Mouse (Mus musculus) stomach, adult 2 months (tissue): ENCODE results near the gene 4930522H14Rik. TPM values are rescaled to one million over a fixed set of nuclear protein-coding genes. Genes with fewer than 3 reads are reported as not detected.

Experiments used
- polyA plus RNA-seq: library from polyadenylated mRNA; depleted of rRNA; stranded (reverse); fragments of >200 nt; gene quantifications from 2 replicates; pipeline ENCODE4 v1.2.3, GENCODE M21; 2012; rRNA removed

Gene 4930522H14Rik
- polyA plus RNA-seq = not detected in 2 replicates

DNA sequence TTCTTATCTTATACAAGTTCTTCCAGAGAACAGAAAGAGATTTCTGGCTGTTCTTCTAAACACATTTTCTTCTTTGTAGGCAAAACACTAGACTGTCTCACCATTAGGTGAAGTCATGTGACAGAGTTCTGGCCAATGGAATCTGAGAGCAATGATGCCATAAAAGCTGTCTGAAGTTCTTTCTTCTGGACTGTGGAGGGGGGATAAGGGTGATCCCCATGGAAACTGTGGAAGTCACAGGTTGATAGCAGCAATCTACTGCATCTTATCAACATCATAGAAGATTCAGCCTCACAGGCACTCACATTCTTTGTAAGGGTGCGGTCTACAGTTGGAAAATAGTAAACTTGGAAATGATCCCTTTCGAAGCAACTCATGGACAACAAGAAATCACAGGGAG is at the start of gene 4930522H14Rik:
Gene 4930522H14Rik, minus strand, starts transcription at position 187 of the 400 bp plus-strand sequence.

DNA sequence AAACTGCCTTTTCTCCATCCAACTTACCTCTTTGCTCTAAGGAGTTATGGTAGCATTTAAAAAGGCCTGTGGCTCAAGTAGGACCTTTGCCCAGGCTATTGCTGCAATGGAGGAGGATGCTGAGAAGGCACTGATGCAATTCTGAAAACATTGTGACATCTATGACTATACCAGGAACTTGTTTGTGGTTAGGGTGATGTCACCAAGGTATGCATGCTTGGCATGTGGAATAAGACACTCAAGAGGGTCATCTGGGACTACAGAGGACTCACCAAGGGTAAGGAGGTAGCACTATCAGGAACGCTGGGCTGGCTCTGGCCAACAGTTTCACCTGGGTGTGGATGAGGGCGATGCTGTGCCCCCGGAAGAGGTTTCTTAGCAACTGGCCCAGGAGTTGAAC is 46.5 kb downstream of the 4930522H14Rik start, which contains the start of gene Rnf11:
Gene Rnf11, minus strand, starts transcription at position 108 of the 400 bp plus-strand sequence.

Other genes with a start within 250 kb of the 4930522H14Rik start
- 45.0 and 48.0 TPM in 2 replicates for gene Ttc39a, start 124.7 kb downstream of the 4930522H14Rik start, polyA plus RNA-seq
- 23.4 and 45.6 TPM in 2 replicates for gene Rnf11, start 46.6 kb downstream of the 4930522H14Rik start, polyA plus RNA-seq
- gene Cdkn2c, start 135.9 kb upstream of the 4930522H14Rik start, polyA plus RNA-seq = 2.7 and 6.1 TPM in 2 replicates
- gene Faf1, start 145.3 kb upstream of the 4930522H14Rik start, polyA plus RNA-seq = 2.9 and 5.1 TPM in 2 replicates